Mouse (Mus musculus) brain, embryonic 14.5 days (tissue): Measurements from ENCODE around the gene Lcn6.

ENCODE experiments used
- CTCF ChIP-seq: fragments of 200-500 bp; IDR thresholded peaks from 2 replicates; pipeline ENCODE4 v1.5.1; 2012; ENCODE audit warnings: inconsistent platforms, mild to moderate bottlenecking, moderate library complexity, borderline replicate concordance; ENCODE audit not compliant: insufficient read depth, insufficient read length; ENCODE audit errors: extremely low read depth
- POLR2A ChIP-seq: fragments of 200-500 bp; IDR thresholded peaks from 2 replicates; pipeline ENCODE4 v1.6.1; 2012; ENCODE audit warnings: mild to moderate bottlenecking, inconsistent platforms, borderline replicate concordance; ENCODE audit not compliant: poor library complexity, insufficient read depth, insufficient read length, severe bottlenecking; ENCODE audit errors: extremely low read depth

GRCm38 (mm10) chr2:25627811-25628210, 48.8 kb upstream of the Lcn6 start, which contains the start of gene Fcna:
- TF ChIP-seq POLR2A (no peak), CTCF (no peak)
